In the genomic region with DNA sequence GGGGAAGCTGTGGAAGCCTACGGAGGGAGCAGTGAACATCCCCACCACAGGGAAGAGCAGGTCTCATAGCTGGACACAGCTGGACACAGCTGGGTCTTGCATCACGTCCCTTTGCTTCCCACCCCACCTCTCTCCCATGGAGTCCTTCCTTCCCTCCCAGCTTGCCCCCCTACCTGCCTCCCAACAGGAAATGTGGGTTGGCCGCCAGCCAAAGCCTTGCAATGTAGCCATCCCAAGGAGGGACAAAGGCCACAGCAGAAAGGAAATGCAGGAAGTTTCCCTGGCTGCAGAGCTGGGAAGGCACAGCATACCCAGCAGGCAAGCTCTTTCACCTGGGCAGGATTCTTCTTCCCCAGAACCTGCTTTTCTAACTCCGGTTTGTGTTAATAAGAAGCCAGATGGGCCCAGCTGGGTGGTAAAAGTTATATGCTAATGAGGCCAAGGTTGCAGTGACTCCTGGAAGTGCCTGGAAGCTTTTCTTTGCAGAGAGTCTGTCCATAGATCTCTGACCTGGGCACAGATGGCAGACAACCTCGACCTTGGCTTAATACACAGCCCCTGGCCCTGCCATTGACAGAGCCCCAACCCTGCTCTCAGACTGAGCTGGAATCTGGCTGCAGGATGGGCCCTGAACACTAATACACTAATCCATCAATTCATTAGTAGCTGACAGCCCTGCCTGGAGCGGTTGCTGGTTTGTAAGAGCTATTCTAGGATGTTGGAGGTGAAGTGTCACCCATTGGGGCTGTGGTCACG, we compare ENCODE assay signal across 8 mouse cellular contexts. TPM values are rescaled to one million over a fixed set of nuclear protein-coding genes. Genes with fewer than 3 reads are reported as not detected.
DNase-seq lines count a peak whose midpoint lies in the region; ATAC-seq lines count a peak whose summit lies in the region.

No protein-coding gene starts in this region.

- no peak overlapping the region for H3K4me2 ChIP-seq in heart, embryonic 12.5 days
- peak overlapping the region; percentile 21; the same call in 1 of the 2 replicates for H3K4me2 ChIP-seq in kidney, embryonic 15.5 days

- no peaks in the 10 kb centered on the region for H3K27me3 ChIP-seq in heart, embryonic 12.5 days (replicated peaks)
- H3K27me3 ChIP-seq in kidney, embryonic 15.5 days: no peaks in the 10 kb centered on the region

- DNase-seq in 3T3-L1 (ENCODE audit: low read depth, low spot score) (peak; percentile 53), MN1 (ENCODE audit: low spot score) (no peak)
- DNase-seq in adrenal gland, adult 18-20 months (ENCODE audit: low spot score in 2 of 2): peak; percentile 21 to 40
- DNase-seq in skeletal muscle tissue, adult 2 months (ENCODE audit: low read depth, low spot score): peak; percentile 21
- DNase-seq in cerebellum, adult 11 months: no peak
- DNase-seq in urinary bladder, adult 2 months (ENCODE audit: low spot score): no peak

- no peaks in the 10 kb centered on the region for H3K36me3 ChIP-seq in heart, embryonic 12.5 days
- no peaks in the 10 kb centered on the region for H3K36me3 ChIP-seq in kidney, embryonic 15.5 days

- peak; percentile 62; the same call in 1 of the 2 replicates for ATAC-seq in heart, embryonic 12.5 days (ENCODE audit: insufficient number of reproducible peaks, low FRiP score)
- ATAC-seq in kidney, embryonic 15.5 days (replicated peaks; ENCODE audit: low FRiP score): peak; percentile 76

- H3K4me1 ChIP-seq in heart, embryonic 12.5 days (replicated peaks): peaks cover 13% of the 10 kb centered on the region
- peaks cover 33% of the 10 kb centered on the region for H3K4me1 ChIP-seq in kidney, embryonic 15.5 days

- H3K4me3 ChIP-seq in heart, embryonic 12.5 days: no peak overlapping the region
- H3K4me3 ChIP-seq in kidney, embryonic 15.5 days (replicated peaks): no peak overlapping the region

- WGBS in heart, embryonic 12.5 days: 44% methylated on average over 7 of the region's 7 CpGs
- 22% methylated on average over 7 of the region's 7 CpGs for WGBS in kidney, embryonic 15.5 days

- H3K9me3 ChIP-seq in heart, embryonic 12.5 days (replicated peaks): no peaks in the 10 kb centered on the region; the same call in 1 of the 2 replicates
- H3K9me3 ChIP-seq in kidney, embryonic 15.5 days (replicated peaks): no peaks in the 10 kb centered on the region

- no peak overlapping the region for H3K27ac ChIP-seq in heart, embryonic 12.5 days (ENCODE audit: poor library complexity, severe bottlenecking)
- peak overlapping the region; percentile 76 for H3K27ac ChIP-seq in kidney, embryonic 15.5 days

- no peak overlapping the region for H3K9ac ChIP-seq in heart, embryonic 12.5 days
- H3K9ac ChIP-seq in kidney, embryonic 15.5 days: no peak overlapping the region

RNA-seq across cellular contexts. Expression of a gene that starts 46.0 kb away (rescaled TPM):
- 10 to 100 TPM; 13.2 to 20.4 TPM for total RNA-seq in adrenal gland, adult 18-20 months (2021)
- 1.3 and 1.6 TPM in 2 replicates for polyA plus RNA-seq in heart, embryonic 12.5 days (2016; fragmentation: Nextera tagmentation; extraction: Ambion mirVana)
- polyA plus RNA-seq in kidney, embryonic 15.5 days (2015; fragmentation: Nextera tagmentation; extraction: Ambion mirVana): 7.7 and 9.2 TPM in 2 replicates
- 9.3 and 11.1 TPM in 2 replicates for polyA plus RNA-seq in urinary bladder, adult 2 months (2012; rRNA removed)

Comparison
In these comparisons a context has a peak if more than half of its experiments do, and no peak if none do; other contexts are left out.
1. DNase-seq: peak in 3T3-L1 (single experiment), adrenal gland, adult 18-20 months (2 of 2) and skeletal muscle tissue, adult 2 months (single experiment); none in cerebellum, adult 11 months (single experiment), MN1 (single experiment) and urinary bladder, adult 2 months (single experiment).